Mouse (Mus musculus): ENCODE data around the gene Gm6205. TPM values are rescaled to one million over a fixed set of nuclear protein-coding genes. Genes with fewer than 3 reads are reported as not detected.

Gene Gm6205
- polyA plus RNA-seq (2015; fragmentation: Nextera tagmentation; extraction: Ambion mirVana) = not detected in 2 replicates

DNA sequence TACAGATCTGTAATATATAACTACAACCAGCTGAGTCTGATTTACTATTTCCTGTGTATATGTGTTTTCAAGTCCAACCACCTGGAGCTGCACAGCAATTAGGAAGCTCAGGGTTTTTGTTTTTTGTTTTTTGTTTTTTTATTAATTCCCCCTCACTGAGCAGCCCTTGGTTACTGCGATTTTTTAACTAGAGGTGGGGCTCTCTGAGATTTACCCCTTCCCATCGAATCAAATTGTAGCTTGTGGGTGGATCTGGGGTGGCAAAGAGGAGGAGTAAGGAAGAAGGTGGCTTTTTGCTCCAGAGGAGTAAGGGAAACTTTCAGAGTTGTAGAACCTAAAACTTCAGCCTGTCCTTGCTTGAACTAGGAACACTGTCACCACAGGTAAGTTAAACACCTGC is at the start of gene Gm6205:
Gene Gm6205 (plus strand): TSS at position 301 of the 400 bp plus-strand sequence.

GRCm38 (mm10) chr5:94616242-94616641 is 31.9 kb upstream of the Gm6205 start, which contains the start of gene Gm3147:
Gene Gm3147, minus strand, starts transcription at chr5:94616342.

DNA sequence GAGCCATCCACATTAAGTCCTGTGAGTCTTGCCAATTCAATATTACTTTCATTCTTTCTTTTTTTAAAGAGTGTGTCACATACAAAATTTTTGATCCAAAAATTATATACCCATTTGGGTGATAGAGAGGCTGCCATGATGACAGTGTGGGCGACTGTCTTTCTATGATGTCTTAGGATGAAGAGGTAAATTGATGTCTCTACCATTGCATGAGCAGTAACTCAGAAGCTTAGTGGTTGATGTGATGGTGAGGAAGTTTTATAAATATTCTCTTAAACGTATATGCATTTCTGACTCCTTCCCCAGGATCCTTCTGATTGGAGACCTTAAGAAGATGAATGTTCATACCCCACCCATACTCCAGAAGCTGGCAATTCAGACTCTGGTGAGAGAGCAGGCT is 24.5 kb upstream of the Gm6205 start, which contains the start of gene Gm6509:
Gene Gm6509 (plus strand): TSS at position 301 of the 400 bp plus-strand sequence.

Other genes with a start within 250 kb of the Gm6205 start
- gene Gm7682, start 202.6 kb upstream of the Gm6205 start, polyA plus RNA-seq (2015; fragmentation: Nextera tagmentation; extraction: Ambion mirVana) = not detected in 2 replicates
- gene Gm3139, start 122.1 kb upstream of the Gm6205 start, polyA plus RNA-seq (2015; fragmentation: Nextera tagmentation; extraction: Ambion mirVana) = not detected in 2 replicates
- not detected in 2 replicates for gene Gm3147, start 32.0 kb upstream of the Gm6205 start, polyA plus RNA-seq (2015; fragmentation: Nextera tagmentation; extraction: Ambion mirVana)
- gene Gm6509, start 24.4 kb upstream of the Gm6205 start, polyA plus RNA-seq (2015; fragmentation: Nextera tagmentation; extraction: Ambion mirVana) = not detected in 2 replicates
- gene Gm3183, start 217.1 kb downstream of the Gm6205 start, polyA plus RNA-seq (2015; fragmentation: Nextera tagmentation; extraction: Ambion mirVana) = not detected in 2 replicates